Mouse (Mus musculus): ENCODE data around the gene Lgr6.

DNA sequence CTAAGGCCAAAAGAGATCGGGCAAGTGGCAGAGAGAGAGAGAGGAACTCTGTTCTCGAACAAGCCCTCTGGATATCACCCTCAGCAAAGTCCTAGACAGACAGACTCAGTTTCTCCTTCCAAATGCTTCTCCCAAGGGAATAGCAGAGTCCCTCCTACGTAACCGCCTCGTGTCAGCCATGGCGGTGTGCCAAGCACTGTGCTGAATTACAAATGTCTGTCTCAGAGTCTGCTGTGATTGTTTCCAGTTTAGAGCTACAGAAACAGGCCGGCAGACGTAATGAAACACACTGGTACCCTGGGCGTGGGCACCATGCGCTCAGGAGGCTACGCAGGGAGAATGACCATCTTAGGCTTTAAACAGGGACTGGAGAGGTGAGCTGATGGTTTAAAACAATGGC lies 8.8 kb downstream of the Lgr6 start:
- TF ChIP-seq POLR2A (IDR thresholded peaks at IDR 0.05; ENCODE audit: borderline replicate concordance, extremely low read depth, insufficient read depth, insufficient read length, poor library complexity, severe bottlenecking) = no peak
- TF ChIP-seq CTCF (IDR thresholded peaks at IDR 0.05; ENCODE audit: borderline replicate concordance, extremely low read depth, insufficient read depth, insufficient read length) = no peak

All from brain, embryonic 14.5 days (tissue).